Mouse (Mus musculus): ENCODE data around the gene Amer2.

Amer2 gene

DNA sequence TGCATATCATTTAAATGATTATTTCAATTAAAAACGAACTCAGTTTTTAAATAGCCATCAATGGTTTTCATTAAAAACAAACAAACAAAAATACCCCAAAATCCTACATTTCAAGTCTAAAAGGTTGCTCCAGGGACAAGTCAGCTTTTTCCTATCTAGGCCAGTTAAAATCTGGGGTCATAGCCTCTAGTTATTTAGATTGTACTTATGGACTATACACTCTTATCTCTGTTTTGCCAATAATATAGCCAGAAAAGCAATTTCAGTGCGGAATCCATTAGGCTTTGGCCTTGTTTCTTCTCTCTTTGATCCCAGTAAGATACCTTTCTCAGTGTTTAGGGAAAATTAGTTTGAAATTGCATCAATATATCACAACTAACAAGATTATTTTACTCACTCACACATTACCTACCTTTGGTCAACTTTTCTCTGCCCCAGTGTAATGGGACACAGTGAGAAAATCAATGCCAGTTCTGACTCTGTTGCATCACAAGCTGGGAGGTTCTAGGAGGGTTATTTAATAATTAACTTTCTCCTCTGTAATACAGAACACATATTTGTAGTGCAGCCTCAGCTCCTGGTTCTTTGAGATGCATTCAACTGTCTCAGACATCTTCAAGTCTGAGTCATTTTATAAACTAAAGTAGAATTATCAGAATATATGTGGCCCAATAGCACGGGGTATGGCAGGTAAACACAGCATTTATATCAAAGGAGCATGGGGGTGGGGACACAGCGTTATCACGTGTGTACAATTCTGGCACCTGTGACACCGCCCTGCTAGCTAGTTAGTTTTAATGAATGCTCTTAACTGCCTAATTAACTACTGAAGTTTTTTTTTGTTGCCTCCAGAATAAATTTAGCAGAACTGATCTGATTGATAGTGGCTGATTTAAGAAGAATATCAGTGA is 13.8 kb downstream of the Amer2 start:
- no peak for DNase-seq (ENCODE audit: low spot score in 2 of 2)

DNA sequence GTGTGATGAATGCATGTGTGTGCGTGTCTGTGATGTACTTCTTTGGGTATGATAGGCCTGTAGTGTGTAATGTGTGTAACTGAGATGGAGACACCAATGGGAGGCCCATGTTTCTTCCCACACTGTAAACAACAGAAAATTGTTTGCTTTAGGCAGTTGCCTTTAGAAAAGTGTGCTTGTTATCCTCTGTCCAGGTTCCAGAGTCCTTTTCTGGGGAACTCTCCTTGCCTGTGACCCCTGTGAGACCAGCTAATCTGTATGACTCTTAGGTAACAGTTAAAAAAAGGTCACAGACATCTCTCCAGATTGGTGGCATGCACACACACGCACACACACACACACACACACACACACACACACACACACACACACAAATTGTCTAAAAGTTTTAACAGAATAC is 15.3 kb downstream of the Amer2 start:
- DNase-seq (ENCODE audit: low spot score in 2 of 2): no peak

DNA sequence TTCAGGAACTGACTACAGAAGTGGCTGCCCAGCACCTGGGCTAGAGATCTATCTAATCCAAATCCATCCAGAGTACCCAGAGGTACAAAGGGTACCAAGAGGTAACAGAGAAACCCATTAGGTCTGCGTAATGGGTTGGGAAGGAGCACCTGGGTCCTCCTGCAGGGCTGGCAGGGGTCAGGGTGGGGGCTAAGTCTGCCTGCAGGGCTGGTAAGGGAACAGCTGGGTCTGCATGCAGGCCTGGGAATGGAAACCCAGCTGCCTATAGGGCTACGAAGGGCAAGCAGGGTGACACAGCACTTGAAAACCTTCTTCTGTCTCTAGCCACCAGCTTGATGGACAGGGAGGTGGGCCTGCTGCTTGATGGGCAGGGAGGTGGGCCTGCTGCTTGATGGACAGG is 19.1 kb downstream of the Amer2 start:
- DNase-seq (ENCODE audit: low spot score in 2 of 2): no peak

- DNase-seq (ENCODE audit: low spot score in 2 of 2): no peak
Observed at GRCm38 (mm10) chr14:60397321-60397720, 24.3 kb downstream of the Amer2 start.

DNA sequence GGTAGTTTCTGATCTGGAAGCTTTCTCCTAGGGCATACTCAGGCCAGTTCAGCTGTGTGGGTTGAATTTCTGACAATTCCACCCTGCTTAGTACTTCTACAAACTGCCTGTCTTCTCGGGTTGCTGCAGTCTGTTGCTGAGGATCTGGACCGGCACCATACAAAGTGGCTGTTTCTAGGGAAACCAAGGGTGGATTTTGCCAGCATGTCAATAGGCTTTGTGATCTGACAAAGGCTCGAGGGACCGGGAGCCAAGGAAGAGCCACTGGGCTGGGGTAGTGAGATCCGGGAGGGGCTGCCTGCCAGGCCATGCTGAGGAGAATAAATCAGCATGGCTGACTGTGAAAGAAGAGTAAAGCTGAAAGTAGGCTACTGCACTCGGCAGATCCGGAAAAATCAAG is 25.8 kb downstream of the Amer2 start:
- peak in 1 of 2 experiments; percentile 44 for DNase-seq (ENCODE audit: low spot score in 2 of 2)

GRCm38 (mm10) chr14:60403228-60403627 is 30.2 kb downstream of the Amer2 start:
- DNase-seq (ENCODE audit: low spot score in 2 of 2): no peak

DNA sequence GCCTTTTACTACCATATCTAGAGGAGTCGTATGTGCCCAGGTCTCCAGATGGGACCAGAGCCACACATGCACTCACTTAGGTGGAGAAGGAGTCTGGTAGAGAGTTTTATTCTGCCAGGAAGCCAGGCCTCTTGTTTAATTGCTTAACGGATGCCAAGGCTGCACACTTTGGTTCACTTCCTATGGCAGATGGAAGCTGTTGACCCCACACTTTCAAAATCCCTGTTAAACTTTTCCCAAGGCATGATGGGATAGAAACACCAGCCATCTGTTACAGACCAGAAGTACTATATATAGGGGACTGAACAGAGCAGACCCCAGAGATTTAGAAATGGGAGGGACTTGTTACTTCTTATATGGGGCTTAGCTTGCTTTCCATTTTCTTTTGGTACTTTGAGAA is 32.8 kb downstream of the Amer2 start:
- DNase-seq (ENCODE audit: low spot score in 2 of 2): no peak

DNA sequence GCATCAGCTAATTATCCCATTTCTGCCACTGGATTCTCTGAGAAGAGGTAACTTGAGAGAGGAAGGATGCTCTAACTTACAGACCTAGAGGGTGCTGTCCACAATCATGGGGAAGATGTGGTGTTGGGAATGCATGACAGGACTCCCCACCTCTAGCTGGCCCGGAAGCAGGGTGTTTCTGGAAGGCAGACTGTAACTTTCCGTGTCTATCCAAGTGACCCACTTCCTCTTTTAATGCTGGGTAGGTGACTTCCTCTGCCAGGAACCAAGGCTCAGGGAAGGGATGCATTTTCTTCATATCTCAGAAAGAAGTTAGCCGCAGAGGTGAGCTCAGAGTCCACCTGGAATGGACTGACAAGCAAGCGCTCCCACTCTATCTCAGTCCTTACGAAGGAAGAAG is 33.5 kb downstream of the Amer2 start:
- DNase-seq (ENCODE audit: low spot score in 2 of 2): no peak

GRCm38 (mm10) chr14:60407319-60407718 is 34.3 kb downstream of the Amer2 start:
- DNase-seq (ENCODE audit: low spot score in 2 of 2): no peak

DNA sequence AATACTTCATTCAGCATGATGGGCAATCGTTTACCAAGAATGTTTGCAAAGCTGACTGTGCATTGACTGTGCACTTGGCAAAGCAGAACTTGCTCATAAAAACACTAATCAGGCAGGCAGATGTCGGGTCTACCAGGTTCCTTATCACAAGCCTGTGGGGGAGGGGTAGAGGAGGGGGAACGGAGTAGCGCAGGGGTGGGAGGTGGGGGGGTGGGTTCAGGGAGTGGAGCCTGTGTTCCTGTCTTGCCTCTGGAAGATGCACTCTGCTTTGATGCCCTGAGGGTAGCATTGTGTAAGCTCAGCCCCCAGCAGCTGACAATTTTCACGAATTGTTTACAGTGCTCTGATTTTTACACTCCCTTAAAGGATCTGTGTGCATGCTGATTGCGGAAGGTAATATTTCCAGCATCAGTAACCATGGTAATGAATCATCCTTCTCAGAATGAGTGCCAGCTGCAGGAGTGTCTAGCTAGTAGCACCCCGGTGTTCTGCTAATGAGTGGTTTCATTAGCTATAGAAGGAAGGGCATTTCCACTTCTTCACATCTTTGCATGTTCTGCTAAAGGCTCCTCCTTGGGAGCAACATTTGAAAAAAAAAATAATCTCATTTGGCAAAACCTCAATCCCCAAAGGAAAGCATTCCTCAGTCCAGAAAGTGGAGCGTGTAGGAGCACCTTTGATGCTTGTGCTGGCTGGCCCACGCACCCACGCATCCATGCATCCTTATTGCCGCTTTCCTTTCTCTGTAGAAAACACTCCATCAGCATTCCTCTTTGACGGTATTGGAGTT is 36.8 kb downstream of the Amer2 start:
- DNase-seq (ENCODE audit: low spot score in 2 of 2): peak; percentile 65 to 66

- no peak for DNase-seq (ENCODE audit: low spot score in 2 of 2)
Observed at GRCm38 (mm10) chr14:60411229-60411628, 38.2 kb downstream of the Amer2 start.

GRCm38 (mm10) chr14:60414691-60415090 is 41.6 kb downstream of the Amer2 start:
- peak; percentile 83 to 86 for DNase-seq (ENCODE audit: low spot score in 2 of 2)

DNA sequence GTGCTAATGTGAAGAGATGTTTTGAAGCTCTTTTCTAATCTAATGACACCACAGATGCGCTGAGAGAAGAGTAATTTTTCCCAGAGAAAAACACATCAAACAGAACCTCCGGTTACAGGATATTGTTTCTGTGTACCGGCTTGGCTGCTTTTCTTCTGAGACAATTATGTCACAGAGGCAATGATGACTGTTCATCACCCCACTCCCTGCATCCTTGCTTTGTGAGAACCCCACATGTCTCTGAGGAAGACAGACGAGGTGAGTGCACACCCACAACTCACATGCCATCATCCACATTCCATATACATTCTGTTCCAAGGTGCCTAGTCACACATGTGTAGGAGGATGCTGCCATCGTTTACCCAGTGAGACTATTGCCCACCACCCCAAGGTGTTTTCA is 44.9 kb downstream of the Amer2 start:
- DNase-seq (ENCODE audit: low spot score in 2 of 2): peak; percentile 36 to 44

DNA sequence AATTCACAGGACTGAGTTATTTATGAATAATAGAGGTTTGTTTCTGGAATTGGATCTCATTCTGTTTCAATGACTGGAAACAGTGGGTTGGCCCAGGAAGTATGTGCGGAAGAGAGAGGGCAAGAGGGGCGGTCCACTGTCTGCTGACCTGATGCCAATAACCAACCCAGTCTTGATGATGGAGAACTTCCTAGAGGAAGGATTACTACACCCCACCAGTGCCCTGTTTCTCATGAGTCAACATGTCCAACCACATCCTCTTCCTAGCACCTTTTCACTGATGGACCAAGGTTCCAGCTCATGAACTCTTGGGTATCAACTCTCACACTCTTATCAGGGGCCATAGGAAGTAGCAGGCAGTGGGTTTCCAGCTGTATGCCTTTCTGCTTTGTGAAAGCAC is 49.9 kb downstream of the Amer2 start:
- no peak for DNase-seq (ENCODE audit: low spot score in 2 of 2)

- DNase-seq (ENCODE audit: low spot score in 2 of 2): no peak
Observed at GRCm38 (mm10) chr14:60424174-60424573, 51.1 kb downstream of the Amer2 start.

DNA sequence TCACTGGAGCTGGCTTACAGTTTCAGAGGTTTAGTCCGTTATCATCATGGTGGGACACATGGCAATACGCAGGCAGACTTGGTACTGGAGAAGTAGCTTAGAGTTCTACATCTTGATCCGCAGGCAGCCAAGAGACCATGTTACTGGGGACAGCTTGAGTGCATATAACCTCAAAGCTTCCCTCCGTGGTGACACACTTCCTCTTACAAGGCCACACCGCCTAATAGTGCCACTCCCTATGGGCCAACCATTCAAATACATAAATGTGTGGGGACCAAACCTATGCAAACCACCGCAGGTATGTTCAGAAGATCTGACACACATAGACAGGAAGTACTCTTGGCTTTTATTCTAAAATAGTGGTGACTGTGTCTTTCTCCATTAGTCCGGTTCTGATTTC is 52.5 kb downstream of the Amer2 start:
- no peak for DNase-seq (ENCODE audit: low spot score in 2 of 2)

DNA sequence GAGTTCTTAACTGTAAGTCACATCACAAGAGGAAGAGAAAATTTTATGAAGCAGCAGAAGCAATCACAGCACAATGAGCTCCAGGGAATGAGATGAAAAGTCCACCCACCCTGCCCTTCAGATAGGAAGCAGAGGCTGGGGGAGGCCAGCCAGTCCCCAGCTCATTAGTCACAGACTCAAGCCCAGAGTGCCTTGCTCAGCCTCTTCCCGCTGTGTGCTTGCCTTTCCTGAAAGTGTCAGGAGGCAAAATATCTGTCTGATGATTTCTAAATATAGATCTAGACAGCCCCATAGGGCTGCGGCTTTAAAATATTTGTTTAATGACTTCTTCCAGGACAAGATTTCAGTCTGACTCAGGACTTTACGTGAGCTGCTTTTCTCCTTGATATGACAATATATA is 54.8 kb downstream of the Amer2 start:
- no peak for DNase-seq (ENCODE audit: low spot score in 2 of 2)

DNA sequence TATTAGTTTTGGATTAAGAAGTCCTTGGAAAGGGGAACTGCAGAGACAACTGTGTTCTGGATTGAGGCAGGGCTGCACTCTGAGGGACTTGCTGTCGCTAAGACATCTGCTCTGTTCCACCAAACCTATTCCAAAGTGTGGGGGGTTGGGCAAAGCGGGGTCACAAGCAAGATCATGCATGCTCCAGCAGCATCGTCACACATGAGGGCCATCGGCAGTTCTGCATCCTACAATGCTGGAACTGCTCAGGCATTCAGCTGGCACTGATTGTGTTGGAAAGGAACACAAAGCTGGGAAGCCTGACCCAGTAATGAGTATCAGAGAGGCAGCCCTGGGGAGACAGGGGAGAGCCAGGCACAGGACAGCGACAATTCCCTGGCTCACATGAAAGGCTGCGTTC is 56.5 kb downstream of the Amer2 start:
- DNase-seq (ENCODE audit: low spot score in 2 of 2): no peak

DNA sequence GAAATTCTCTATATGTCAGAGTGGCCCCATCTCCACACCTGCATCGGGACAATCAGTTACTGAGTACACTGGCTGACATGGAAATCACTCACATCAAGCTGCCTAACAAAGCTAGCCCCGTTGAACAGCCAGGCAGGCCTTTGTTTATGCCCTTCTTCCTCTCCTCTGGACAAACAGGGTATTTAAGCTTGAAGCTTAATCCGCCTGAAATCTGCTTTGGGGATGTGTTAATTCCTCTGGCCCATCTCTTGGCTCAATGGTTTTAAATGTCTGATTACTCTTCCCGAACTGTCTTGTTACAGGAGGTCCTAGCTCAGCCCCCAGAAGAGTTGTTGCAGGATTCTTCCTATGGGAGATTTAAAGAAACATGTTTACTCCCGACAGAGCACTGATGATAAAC is 58.5 kb downstream of the Amer2 start:
- DNase-seq (ENCODE audit: low spot score in 2 of 2): no peak

DNA sequence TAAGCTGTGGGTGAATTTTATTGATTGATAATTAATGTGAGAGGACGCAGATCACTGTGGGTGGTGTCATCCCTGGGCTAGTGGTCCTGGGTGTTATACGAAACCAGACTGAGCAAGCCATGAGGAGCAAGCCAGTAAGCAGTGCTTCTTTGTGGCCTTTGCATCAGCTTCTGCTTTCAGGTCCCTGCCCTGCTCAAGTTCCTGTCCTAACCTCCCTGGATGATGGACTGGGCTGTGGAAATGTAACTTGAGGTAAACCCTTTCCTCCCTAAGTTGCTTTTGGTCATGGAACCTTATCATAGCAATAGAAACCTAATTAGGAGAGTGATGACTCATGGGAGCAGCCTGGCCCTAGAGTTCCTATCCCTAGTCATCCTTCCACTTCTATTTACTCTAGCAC is 59.1 kb downstream of the Amer2 start:
- DNase-seq (ENCODE audit: low spot score in 2 of 2): no peak

GRCm38 (mm10) chr14:60435515-60435914 is 62.5 kb downstream of the Amer2 start:
- DNase-seq (ENCODE audit: low spot score in 2 of 2): peak in 1 of 2 experiments; percentile 37

DNA sequence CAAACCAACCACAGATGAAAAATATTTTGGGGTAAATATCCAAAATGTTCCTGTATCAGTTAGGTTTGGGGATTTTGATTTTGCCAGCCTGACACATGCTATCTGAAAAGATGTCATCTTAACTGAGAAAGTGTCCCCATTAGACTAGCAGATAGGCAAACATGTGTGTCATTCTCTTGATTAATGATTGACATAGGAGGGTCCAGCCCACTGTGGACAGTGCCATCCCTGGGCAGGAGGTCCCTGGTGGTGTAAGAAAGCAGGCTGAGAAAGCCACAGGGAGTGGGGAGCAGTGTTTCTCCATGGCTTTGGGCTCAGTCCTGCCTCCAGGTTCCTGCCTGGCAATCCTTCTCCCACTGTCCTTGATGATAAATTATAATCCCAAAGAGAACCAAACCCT is 63.3 kb downstream of the Amer2 start:
- DNase-seq (ENCODE audit: low spot score in 2 of 2): no peak
